Mouse (Mus musculus): ENCODE data around the gene Zfp523. TPM values are rescaled to one million over a fixed set of nuclear protein-coding genes. Genes with fewer than 3 reads are reported as not detected.

The Zfp523 gene
- polyA plus RNA-seq, 1 experiment, result 71.9 TPM

- Histone ChIP-seq H3K4me3 (replicated peaks; ENCODE audit: insufficient read depth, low read depth, low read length) (no peak overlapping the region), H3K4me1 (ENCODE audit: control insufficient read depth, insufficient read depth, low read length) (peaks cover 9% of the 10 kb centered on the region), H3K27me3 (ENCODE audit: control insufficient read depth, insufficient read depth, low read length) (no peaks in the 10 kb centered on the region), H3K27ac (ENCODE audit: insufficient read depth, low read length) (no peak overlapping the region)
- 76% methylated on average over 12 of the region's 12 CpGs for WGBS
- no peak for TF ChIP-seq POLR2A (IDR thresholded peaks at IDR 0.05; ENCODE audit: borderline replicate concordance, insufficient read depth, low read length)
- TF ChIP-seq CTCF (IDR thresholded peaks at IDR 0.05; ENCODE audit: borderline replicate concordance, insufficient read depth, low read depth, low read length), result no peak
- DNase-seq, result no peak
Observed at GRCm38 (mm10) chr17:28251579-28252280, 74.8 kb downstream of the Zfp523 start.

GRCm38 (mm10) chr17:28252281-28252648 lies 75.3 kb downstream of the Zfp523 start:
- H3K4me3 ChIP-seq (replicated peaks; ENCODE audit: insufficient read depth, low read depth, low read length), result no peak overlapping the region
- DNase-seq, result no peak
- WGBS, result 38% methylated on average over 5 of the region's 5 CpGs
- H3K27ac ChIP-seq (ENCODE audit: insufficient read depth, low read length), result no peak overlapping the region
- H3K4me1 ChIP-seq (ENCODE audit: control insufficient read depth, insufficient read depth, low read length), result peaks cover 14% of the 10 kb centered on the region
- H3K27me3 ChIP-seq (ENCODE audit: control insufficient read depth, insufficient read depth, low read length), result no peaks in the 10 kb centered on the region
- TF ChIP-seq CTCF (IDR thresholded peaks at IDR 0.05; ENCODE audit: borderline replicate concordance, insufficient read depth, low read depth, low read length) (no peak), POLR2A (IDR thresholded peaks at IDR 0.05; ENCODE audit: borderline replicate concordance, insufficient read depth, low read length) (no peak)

- H3K4me1 ChIP-seq (ENCODE audit: control insufficient read depth, insufficient read depth, low read length), result peaks cover 14% of the 10 kb centered on the region
- no peak for DNase-seq
- WGBS, result 78% methylated on average over 7 of the region's 7 CpGs
Observed at GRCm38 (mm10) chr17:28253216-28253615, 76.3 kb downstream of the Zfp523 start.

GRCm38 (mm10) chr17:28254804-28255203 lies 77.9 kb downstream of the Zfp523 start:
- DNase-seq, result no peak
- 90% methylated on average over 4 of the region's 4 CpGs for WGBS
- no peak overlapping the region for H3K27ac ChIP-seq (ENCODE audit: insufficient read depth, low read length)
- no peaks in the 10 kb centered on the region for H3K27me3 ChIP-seq (ENCODE audit: control insufficient read depth, insufficient read depth, low read length)
- TF ChIP-seq POLR2A (IDR thresholded peaks at IDR 0.05; ENCODE audit: borderline replicate concordance, insufficient read depth, low read length), result no peak
- TF ChIP-seq CTCF (IDR thresholded peaks at IDR 0.05; ENCODE audit: borderline replicate concordance, insufficient read depth, low read depth, low read length), result no peak
- peaks cover 14% of the 10 kb centered on the region for H3K4me1 ChIP-seq (ENCODE audit: control insufficient read depth, insufficient read depth, low read length)
- no peak overlapping the region for H3K4me3 ChIP-seq (replicated peaks; ENCODE audit: insufficient read depth, low read depth, low read length)

More at GRCm38 (mm10) chr17:28253216-28253615, 76.3 kb downstream of the Zfp523 start:
- H3K27me3 ChIP-seq (ENCODE audit: control insufficient read depth, insufficient read depth, low read length), result no peaks in the 10 kb centered on the region
- TF ChIP-seq CTCF (IDR thresholded peaks at IDR 0.05; ENCODE audit: borderline replicate concordance, insufficient read depth, low read depth, low read length), result no peak
- TF ChIP-seq POLR2A (IDR thresholded peaks at IDR 0.05; ENCODE audit: borderline replicate concordance, insufficient read depth, low read length), result no peak
- H3K4me3 ChIP-seq (replicated peaks; ENCODE audit: insufficient read depth, low read depth, low read length), result no peak overlapping the region
- no peak overlapping the region for H3K27ac ChIP-seq (ENCODE audit: insufficient read depth, low read length)

Other genes with a start within 250 kb of the Zfp523 start
- gene Tcp11, start 96.5 kb upstream of the Zfp523 start, polyA plus RNA-seq (2012; rRNA removed), result 0.43 and 0.70 TPM in 2 replicates
- 1.6 and 1.9 TPM in 2 replicates for gene Scube3, start 35.0 kb upstream of the Zfp523 start, polyA plus RNA-seq (2012; rRNA removed)
- gene Def6, start 30.6 kb downstream of the Zfp523 start, polyA plus RNA-seq (2012; rRNA removed), result 4.2 and 5.4 TPM in 2 replicates
- 26.8 and 27.1 TPM in 2 replicates for gene Ppard, start 55.6 kb downstream of the Zfp523 start, polyA plus RNA-seq (2012; rRNA removed)
- gene Fance, start 136.4 kb downstream of the Zfp523 start, polyA plus RNA-seq (2012; rRNA removed), result 16.5 and 18.4 TPM in 2 replicates
- 808 and 827 TPM in 2 replicates for gene Rpl10a, start 151.3 kb downstream of the Zfp523 start, polyA plus RNA-seq (2012; rRNA removed)
- 2.3 and 3.2 TPM in 2 replicates for gene Tead3, start 173.7 kb downstream of the Zfp523 start, polyA plus RNA-seq (2012; rRNA removed)
- gene Tulp1, start 188.1 kb downstream of the Zfp523 start, polyA plus RNA-seq (2012; rRNA removed), result 0.29 TPM in 1 of 2 replicates, not detected in the other

Measured in cerebellum, adult 2 months (tissue).